Mouse (Mus musculus): ENCODE measurements around the gene Ttll1. TPM values are rescaled to one million over a fixed set of nuclear protein-coding genes. Genes with fewer than 3 reads are reported as not detected.
A peak's percentile ranks its signal among the peaks of the same experiment; 100 is the strongest.
"Not testable (repeated sequence)": the region's sequence is repeated elsewhere in the genome, so short reads cannot be mapped to it uniquely, and the experiment has no call there.

Gene Ttll1
- polyA plus RNA-seq, 1 experiment from 2014 or later = 101 TPM

DNA sequence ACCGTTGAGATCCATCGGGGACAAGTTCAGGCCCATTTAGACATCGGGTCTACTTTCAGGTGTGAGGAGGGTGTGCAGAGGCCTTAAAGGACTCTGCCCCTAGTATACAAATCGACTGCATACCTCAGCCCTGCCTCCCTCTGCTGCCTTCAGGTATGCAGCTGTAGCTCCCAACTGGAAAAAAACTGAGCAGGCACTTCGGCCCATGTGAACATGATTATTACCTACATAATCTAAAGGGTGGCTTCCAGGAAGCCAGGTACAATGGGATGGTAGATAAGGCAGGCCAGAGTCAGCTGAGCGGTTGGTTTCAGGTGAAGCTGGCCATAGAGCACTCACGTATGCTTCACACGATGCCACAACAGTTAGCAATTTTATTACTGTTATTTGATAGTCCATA lies 48.3 kb downstream of the Ttll1 start:
- ATAC-seq (replicated peaks); H3K4me3 ChIP-seq; H3K4me2 ChIP-seq (replicated peaks); H3K9ac ChIP-seq (replicated peaks); H3K27ac ChIP-seq (replicated peaks); H3K36me3 ChIP-seq; H3K9me3 ChIP-seq; H3K27me3 ChIP-seq: not testable (repeated sequence)
- 93% methylated on average over 8 of the region's 8 CpGs for WGBS
- peaks cover 14% of the 10 kb centered on the region for H3K4me1 ChIP-seq

DNA sequence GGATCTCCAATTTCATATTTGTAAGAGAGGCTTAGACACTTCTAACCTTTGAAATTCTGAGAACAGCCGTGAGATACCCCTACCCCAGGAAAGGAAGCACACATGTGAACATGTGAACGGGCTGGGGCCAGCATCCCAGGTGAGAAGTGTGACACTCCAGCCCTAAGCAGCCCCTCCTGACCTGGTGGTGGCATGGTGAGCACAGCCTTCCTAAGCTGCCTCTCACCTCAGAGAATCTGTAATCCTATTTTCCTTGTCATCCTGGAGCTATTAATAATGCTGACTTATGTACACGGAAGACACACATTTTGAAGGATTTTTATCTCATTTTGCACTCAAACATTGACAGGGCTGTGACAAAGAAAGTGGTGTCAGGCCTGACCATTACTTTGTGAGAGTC lies 49.8 kb downstream of the Ttll1 start:
- Histone ChIP-seq H3K36me3 (no peaks in the 10 kb centered on the region), H3K9me3 (no peaks in the 10 kb centered on the region), H3K27me3 (no peaks in the 10 kb centered on the region), H3K9ac (replicated peaks) (no peak overlapping the region), H3K4me3 (no peak overlapping the region), H3K4me2 (replicated peaks) (no peak overlapping the region), H3K27ac (replicated peaks) (no peak overlapping the region), H3K4me1 (peaks cover 14% of the 10 kb centered on the region)
- 94% methylated on average over 3 of the region's 3 CpGs for WGBS
- no peak for ATAC-seq (replicated peaks)

- WGBS = 92% methylated on average over 1 of the region's 1 CpGs
- no peak overlapping the region for H3K4me2 ChIP-seq (replicated peaks)
- H3K4me1 ChIP-seq = no peaks in the 10 kb centered on the region
- no peaks in the 10 kb centered on the region for H3K27me3 ChIP-seq
- H3K27ac ChIP-seq (replicated peaks) = no peak overlapping the region
- no peak overlapping the region for H3K4me3 ChIP-seq
- no peaks in the 10 kb centered on the region for H3K9me3 ChIP-seq
- no peak for ATAC-seq (replicated peaks)
- H3K9ac ChIP-seq (replicated peaks) = no peak overlapping the region
- H3K36me3 ChIP-seq = no peaks in the 10 kb centered on the region
Measured at GRCm38 (mm10) chr15:83457541-83457940, 53.2 kb downstream of the Ttll1 start.

- Histone ChIP-seq H3K9me3 (no peaks in the 10 kb centered on the region), H3K27me3 (no peaks in the 10 kb centered on the region), H3K27ac (replicated peaks) (no peak overlapping the region), H3K4me3 (no peak overlapping the region), H3K4me2 (replicated peaks) (no peak overlapping the region), H3K9ac (replicated peaks) (no peak overlapping the region), H3K36me3 (no peaks in the 10 kb centered on the region), H3K4me1 (peaks cover 13% of the 10 kb centered on the region)
- WGBS = 92% methylated on average over 5 of the region's 5 CpGs
- no peak for ATAC-seq (replicated peaks)
Measured at GRCm38 (mm10) chr15:83455637-83456036, 55.1 kb downstream of the Ttll1 start.

- Histone ChIP-seq H3K27me3 (no peaks in the 10 kb centered on the region), H3K4me1 (peaks cover 13% of the 10 kb centered on the region), H3K4me3 (no peak overlapping the region), H3K4me2 (replicated peaks) (no peak overlapping the region), H3K9ac (replicated peaks) (no peak overlapping the region), H3K9me3 (no peaks in the 10 kb centered on the region), H3K36me3 (no peaks in the 10 kb centered on the region), H3K27ac (replicated peaks) (no peak overlapping the region)
- WGBS = 87% methylated on average over 3 of the region's 3 CpGs
- no peak for ATAC-seq (replicated peaks)
Measured at GRCm38 (mm10) chr15:83455034-83455433, 55.7 kb downstream of the Ttll1 start.

GRCm38 (mm10) chr15:83454419-83454818 lies 56.3 kb downstream of the Ttll1 start:
- H3K27ac ChIP-seq (replicated peaks) = no peak overlapping the region
- no peaks in the 10 kb centered on the region for H3K27me3 ChIP-seq
- no peak overlapping the region for H3K4me2 ChIP-seq (replicated peaks)
- whole genome bisulfite sequencing = 90% methylated on average over 7 of the region's 7 CpGs
- no peak overlapping the region for H3K4me3 ChIP-seq
- no peak overlapping the region for H3K9ac ChIP-seq (replicated peaks)
- ATAC-seq (replicated peaks) = no peak
- no peaks in the 10 kb centered on the region for H3K36me3 ChIP-seq
- peaks cover 13% of the 10 kb centered on the region for H3K4me1 ChIP-seq
- H3K9me3 ChIP-seq = no peaks in the 10 kb centered on the region

DNA sequence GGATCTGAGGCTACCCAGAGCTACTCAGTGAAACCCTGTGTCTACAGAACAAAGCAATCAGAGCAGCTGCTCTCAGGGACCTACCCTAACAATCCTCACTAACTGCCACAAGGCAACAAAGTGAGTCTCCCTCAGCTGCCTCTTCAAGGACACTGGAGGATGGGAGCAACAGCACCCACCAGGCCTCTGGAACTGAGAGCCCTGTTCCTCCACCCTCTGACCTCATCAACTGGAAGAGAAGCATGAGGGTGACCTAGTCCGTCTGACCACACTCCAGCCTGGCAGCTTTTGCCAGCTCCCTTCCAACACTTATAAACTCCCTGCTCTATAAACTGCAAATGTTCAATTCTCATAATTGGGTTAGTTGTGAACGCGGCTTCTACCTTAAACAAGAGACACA lies 56.8 kb downstream of the Ttll1 start:
- Histone ChIP-seq H3K9ac (replicated peaks) (no peak overlapping the region), H3K27me3 (no peaks in the 10 kb centered on the region), H3K36me3 (no peaks in the 10 kb centered on the region), H3K4me3 (no peak overlapping the region), H3K4me2 (replicated peaks) (no peak overlapping the region), H3K9me3 (no peaks in the 10 kb centered on the region), H3K4me1 (peaks cover 13% of the 10 kb centered on the region), H3K27ac (replicated peaks) (no peak overlapping the region)
- 78% methylated on average over 3 of the region's 3 CpGs for WGBS
- ATAC-seq (replicated peaks) = no peak

DNA sequence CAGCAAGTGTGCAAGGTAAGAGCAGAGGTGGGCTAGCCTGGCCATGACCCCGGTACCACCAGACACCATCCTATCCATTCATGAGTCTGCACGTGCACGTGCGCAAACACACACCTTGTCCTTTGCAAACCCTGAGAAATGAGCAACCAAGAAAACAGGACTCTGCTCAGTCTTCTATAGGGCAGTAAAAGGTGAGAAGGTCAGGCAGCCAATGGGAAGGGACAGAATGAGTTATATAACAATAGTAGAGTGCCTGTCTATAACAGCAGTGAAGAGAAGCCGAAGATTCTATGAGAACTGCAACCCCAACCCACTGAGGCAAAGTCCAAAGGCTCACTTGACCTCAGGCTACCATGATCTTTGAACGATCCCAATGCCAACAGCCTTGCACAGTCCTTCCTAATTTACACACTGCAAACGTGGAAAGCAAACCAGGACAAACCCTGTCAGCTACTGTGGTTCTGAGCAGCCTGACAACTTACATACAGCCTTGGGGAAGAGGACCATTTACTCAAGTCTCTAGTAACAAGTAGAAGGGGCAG lies 58.4 kb downstream of the Ttll1 start:
- no peak overlapping the region for H3K4me3 ChIP-seq
- H3K36me3 ChIP-seq = no peaks in the 10 kb centered on the region
- no peaks in the 10 kb centered on the region for H3K9me3 ChIP-seq
- H3K4me1 ChIP-seq = peaks cover 25% of the 10 kb centered on the region
- no peaks in the 10 kb centered on the region for H3K27me3 ChIP-seq
- no peak for ATAC-seq (replicated peaks)
- peak overlapping the region; percentile 35; the same call in 1 of the 2 replicates for H3K27ac ChIP-seq (replicated peaks)
- H3K4me2 ChIP-seq (replicated peaks) = no peak overlapping the region
- H3K9ac ChIP-seq (replicated peaks) = no peak overlapping the region
- WGBS = 86% methylated on average over 7 of the region's 7 CpGs

- H3K36me3 ChIP-seq = no peaks in the 10 kb centered on the region
- peak overlapping the region; percentile 35; the same call in 1 of the 2 replicates for H3K27ac ChIP-seq (replicated peaks)
- 0 out of 2 replicates have a peak, but pooled peaks have one; percentile 23 for ATAC-seq (replicated peaks)
- H3K9ac ChIP-seq (replicated peaks) = no peak overlapping the region
- no peaks in the 10 kb centered on the region for H3K27me3 ChIP-seq
- H3K4me3 ChIP-seq = no peak overlapping the region
- 51% methylated on average over 7 of the region's 7 CpGs for WGBS
- H3K4me2 ChIP-seq (replicated peaks) = no peak overlapping the region
- peaks cover 25% of the 10 kb centered on the region for H3K4me1 ChIP-seq
- H3K9me3 ChIP-seq = no peaks in the 10 kb centered on the region
Measured at GRCm38 (mm10) chr15:83451621-83452210, 59.0 kb downstream of the Ttll1 start.

- no peak overlapping the region for H3K4me2 ChIP-seq (replicated peaks)
- ATAC-seq (replicated peaks) = no peak
- no peaks in the 10 kb centered on the region for H3K9me3 ChIP-seq
- H3K27ac ChIP-seq (replicated peaks) = no peak overlapping the region
- H3K9ac ChIP-seq (replicated peaks) = no peak overlapping the region
- H3K4me1 ChIP-seq = peaks cover 25% of the 10 kb centered on the region
- no peaks in the 10 kb centered on the region for H3K27me3 ChIP-seq
- no peaks in the 10 kb centered on the region for H3K36me3 ChIP-seq
- no peak overlapping the region for H3K4me3 ChIP-seq
- 85% methylated on average over 2 of the region's 2 CpGs for WGBS
Measured at GRCm38 (mm10) chr15:83450007-83450406, 60.7 kb downstream of the Ttll1 start.

DNA sequence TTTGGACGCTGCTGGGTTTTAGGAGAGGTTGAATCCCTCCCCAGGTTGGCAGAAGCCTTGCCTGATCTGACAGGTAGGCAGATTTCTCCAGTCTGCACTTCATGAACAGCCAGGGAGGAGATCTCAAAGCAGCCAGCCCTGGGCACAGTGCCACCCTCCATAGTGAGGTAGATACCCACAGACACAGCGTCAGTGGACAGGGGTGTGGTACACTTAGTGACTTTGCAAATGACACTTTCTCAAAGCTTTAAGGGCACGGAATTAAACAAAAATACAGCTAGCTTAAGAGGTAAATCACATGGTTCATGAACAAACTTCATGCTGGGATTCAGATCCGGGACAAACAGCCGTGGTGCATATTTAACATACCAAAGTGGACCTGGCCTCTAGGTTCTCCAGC lies 62.0 kb downstream of the Ttll1 start:
- no peak overlapping the region for H3K4me3 ChIP-seq
- H3K9me3 ChIP-seq = no peaks in the 10 kb centered on the region
- 77% methylated on average over 5 of the region's 5 CpGs for WGBS
- no peak overlapping the region for H3K4me2 ChIP-seq (replicated peaks)
- H3K9ac ChIP-seq (replicated peaks) = no peak overlapping the region
- no peak for ATAC-seq (replicated peaks)
- peaks cover 25% of the 10 kb centered on the region for H3K4me1 ChIP-seq
- no peaks in the 10 kb centered on the region for H3K27me3 ChIP-seq
- no peaks in the 10 kb centered on the region for H3K36me3 ChIP-seq
- H3K27ac ChIP-seq (replicated peaks) = no peak overlapping the region

DNA sequence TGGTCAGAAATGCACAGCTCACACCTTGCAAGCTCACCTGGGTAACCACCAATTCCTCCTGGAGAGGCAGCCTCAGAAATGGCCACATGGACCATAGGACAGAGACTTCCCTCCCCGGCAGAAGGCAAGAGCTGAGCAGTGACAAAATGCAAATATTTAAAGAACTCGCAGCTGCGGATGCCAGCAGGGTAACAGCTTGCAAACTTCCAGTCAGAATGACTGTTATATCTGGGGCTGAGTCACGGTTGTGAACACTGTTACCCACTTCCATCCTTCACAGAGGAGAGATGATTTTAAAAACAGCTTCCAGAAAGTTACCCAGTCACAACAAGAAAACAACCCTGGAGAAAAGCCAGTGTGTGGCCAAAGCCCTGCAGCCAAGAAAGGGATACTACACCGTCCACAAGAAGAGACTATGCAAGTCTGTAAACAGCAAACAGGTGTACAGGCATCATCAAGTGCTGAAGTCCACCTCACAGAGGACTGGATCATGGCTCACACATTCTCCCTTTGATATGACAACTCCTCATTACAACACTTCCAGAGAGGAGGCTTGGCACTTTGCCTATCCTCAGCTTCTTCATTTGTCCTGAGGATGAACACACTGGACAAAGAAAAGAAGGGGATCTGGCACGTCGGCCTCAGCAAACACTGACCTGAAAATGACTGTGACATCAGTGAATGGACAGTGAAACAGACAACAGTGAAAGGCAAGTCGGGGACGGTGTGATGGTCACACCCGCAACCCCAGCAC lies 62.7 kb downstream of the Ttll1 start:
- no peak overlapping the region for H3K27ac ChIP-seq (replicated peaks)

More for the DNA sequence above, 62.7 kb downstream of the Ttll1 start:
- Histone ChIP-seq H3K4me3 (no peak overlapping the region), H3K4me2 (replicated peaks) (no peak overlapping the region), H3K27me3 (no peaks in the 10 kb centered on the region), H3K4me1 (peaks cover 25% of the 10 kb centered on the region), H3K36me3 (no peaks in the 10 kb centered on the region), H3K9me3 (no peaks in the 10 kb centered on the region), H3K9ac (replicated peaks) (no peak overlapping the region)
- 60% methylated on average over 10 of the region's 10 CpGs for WGBS
- peak; percentile 71; the same call in 1 of the 2 replicates for ATAC-seq (replicated peaks)

All from forebrain, embryonic 15.5 days (tissue).